Mouse (Mus musculus): ENCODE measurements around the gene Msi2. TPM values are rescaled to one million over a fixed set of nuclear protein-coding genes. Genes with fewer than 3 reads are reported as not detected.
A peak's percentile ranks its signal among the peaks of the same experiment; 100 is the strongest.

Msi2 gene
- total and polyA plus RNA-seq, 2 experiments = 6.4 to 10.8 TPM

GRCm38 (mm10) chr11:88612141-88612540 lies 106.2 kb downstream of the Msi2 start:
- DNase-seq (ENCODE audit: extremely low read depth, low read depth, low spot score) = no peak
- Histone ChIP-seq H3K36me3 (ENCODE audit: control insufficient read depth, insufficient read depth, low read length) (no peaks in the 10 kb centered on the region), H3K27ac (replicated peaks; ENCODE audit: insufficient read depth, low read depth, low read length) (no peak overlapping the region), H3K27me3 (ENCODE audit: control insufficient read depth, insufficient read depth, low read length) (no peaks in the 10 kb centered on the region), H3K9ac (ENCODE audit: low read depth, low read length) (no peak overlapping the region), H3K4me3 (ENCODE audit: insufficient read depth, low read depth, low read length) (no peak overlapping the region), H3K4me1 (ENCODE audit: control insufficient read depth, insufficient read depth, low read length) (peaks cover 12% of the 10 kb centered on the region), H3K79me2 (ENCODE audit: control insufficient read depth, insufficient read depth, low read length) (peaks cover 2% of the 10 kb centered on the region; the same call in 1 of the 2 replicates)
- TF ChIP-seq POLR2A (IDR thresholded peaks at IDR 0.05; ENCODE audit: extremely low read depth, insufficient read depth, low read length) (no peak), CTCF (IDR thresholded peaks at IDR 0.05; ENCODE audit: low read depth, low read length) (no peak)
- 81% methylated on average over 7 of the region's 7 CpGs for WGBS

GRCm38 (mm10) chr11:88610809-88611208 lies 107.5 kb downstream of the Msi2 start:
- H3K9ac ChIP-seq (ENCODE audit: low read depth, low read length) = no peak overlapping the region
- WGBS = 28% methylated on average over 6 of the region's 6 CpGs
- no peak overlapping the region for H3K4me3 ChIP-seq (ENCODE audit: insufficient read depth, low read depth, low read length)
- H3K4me1 ChIP-seq (ENCODE audit: control insufficient read depth, insufficient read depth, low read length) = peaks cover 12% of the 10 kb centered on the region
- no peak for TF ChIP-seq CTCF (IDR thresholded peaks at IDR 0.05; ENCODE audit: low read depth, low read length)
- no peak for TF ChIP-seq POLR2A (IDR thresholded peaks at IDR 0.05; ENCODE audit: extremely low read depth, insufficient read depth, low read length)
- no peak overlapping the region for H3K27ac ChIP-seq (replicated peaks; ENCODE audit: insufficient read depth, low read depth, low read length)
- peaks cover 2% of the 10 kb centered on the region; the same call in 1 of the 2 replicates for H3K79me2 ChIP-seq (ENCODE audit: control insufficient read depth, insufficient read depth, low read length)
- peak; percentile 92 for DNase-seq (ENCODE audit: extremely low read depth, low read depth, low spot score)
- no peaks in the 10 kb centered on the region for H3K27me3 ChIP-seq (ENCODE audit: control insufficient read depth, insufficient read depth, low read length)
- no peaks in the 10 kb centered on the region for H3K36me3 ChIP-seq (ENCODE audit: control insufficient read depth, insufficient read depth, low read length)

GRCm38 (mm10) chr11:88610112-88610511 lies 108.2 kb downstream of the Msi2 start:
- 100% methylated on average over 1 of the region's 1 CpGs for WGBS
- TF ChIP-seq POLR2A (IDR thresholded peaks at IDR 0.05; ENCODE audit: extremely low read depth, insufficient read depth, low read length) = no peak
- no peak for TF ChIP-seq CTCF (IDR thresholded peaks at IDR 0.05; ENCODE audit: low read depth, low read length)
- H3K36me3 ChIP-seq (ENCODE audit: control insufficient read depth, insufficient read depth, low read length) = no peaks in the 10 kb centered on the region
- no peak overlapping the region for H3K4me3 ChIP-seq (ENCODE audit: insufficient read depth, low read depth, low read length)
- H3K27ac ChIP-seq (replicated peaks; ENCODE audit: insufficient read depth, low read depth, low read length) = no peak overlapping the region
- H3K27me3 ChIP-seq (ENCODE audit: control insufficient read depth, insufficient read depth, low read length) = no peaks in the 10 kb centered on the region
- no peak for DNase-seq (ENCODE audit: extremely low read depth, low read depth, low spot score)
- H3K9ac ChIP-seq (ENCODE audit: low read depth, low read length) = no peak overlapping the region
- H3K4me1 ChIP-seq (ENCODE audit: control insufficient read depth, insufficient read depth, low read length) = peaks cover 10% of the 10 kb centered on the region
- peaks cover 2% of the 10 kb centered on the region; the same call in 1 of the 2 replicates for H3K79me2 ChIP-seq (ENCODE audit: control insufficient read depth, insufficient read depth, low read length)

- 64% methylated on average over 4 of the region's 4 CpGs for WGBS
- no peak for DNase-seq (ENCODE audit: extremely low read depth, low read depth, low spot score)
- no peaks in the 10 kb centered on the region for H3K36me3 ChIP-seq (ENCODE audit: control insufficient read depth, insufficient read depth, low read length)
- no peaks in the 10 kb centered on the region for H3K27me3 ChIP-seq (ENCODE audit: control insufficient read depth, insufficient read depth, low read length)
- no peak overlapping the region for H3K4me3 ChIP-seq (ENCODE audit: insufficient read depth, low read depth, low read length)
- H3K9ac ChIP-seq (ENCODE audit: low read depth, low read length) = no peak overlapping the region
- no peak overlapping the region for H3K27ac ChIP-seq (replicated peaks; ENCODE audit: insufficient read depth, low read depth, low read length)
- H3K4me1 ChIP-seq (ENCODE audit: control insufficient read depth, insufficient read depth, low read length) = peaks cover 2% of the 10 kb centered on the region
- H3K79me2 ChIP-seq (ENCODE audit: control insufficient read depth, insufficient read depth, low read length) = peaks cover 2% of the 10 kb centered on the region; the same call in 1 of the 2 replicates
- TF ChIP-seq POLR2A (IDR thresholded peaks at IDR 0.05; ENCODE audit: extremely low read depth, insufficient read depth, low read length) = no peak
- TF ChIP-seq CTCF (IDR thresholded peaks at IDR 0.05; ENCODE audit: low read depth, low read length) = no peak
Measured at GRCm38 (mm10) chr11:88608584-88608983, 109.7 kb downstream of the Msi2 start.

GRCm38 (mm10) chr11:88607725-88608383 lies 110.5 kb downstream of the Msi2 start:
- Histone ChIP-seq H3K4me1 (ENCODE audit: control insufficient read depth, insufficient read depth, low read length) (peaks cover 2% of the 10 kb centered on the region; the same call in 1 of the 2 replicates), H3K4me3 (ENCODE audit: insufficient read depth, low read depth, low read length) (no peak overlapping the region), H3K36me3 (ENCODE audit: control insufficient read depth, insufficient read depth, low read length) (no peaks in the 10 kb centered on the region), H3K27ac (replicated peaks; ENCODE audit: insufficient read depth, low read depth, low read length) (no peak overlapping the region), H3K9ac (ENCODE audit: low read depth, low read length) (no peak overlapping the region), H3K27me3 (ENCODE audit: control insufficient read depth, insufficient read depth, low read length) (no peaks in the 10 kb centered on the region), H3K79me2 (ENCODE audit: control insufficient read depth, insufficient read depth, low read length) (peaks cover 2% of the 10 kb centered on the region; the same call in 1 of the 2 replicates)
- WGBS = 90% methylated on average over 12 of the region's 12 CpGs
- DNase-seq (ENCODE audit: extremely low read depth, low read depth, low spot score) = no peak
- TF ChIP-seq CTCF (IDR thresholded peaks at IDR 0.05; ENCODE audit: low read depth, low read length) (no peak), POLR2A (IDR thresholded peaks at IDR 0.05; ENCODE audit: extremely low read depth, insufficient read depth, low read length) (no peak)

GRCm38 (mm10) chr11:88605771-88606170 lies 112.5 kb downstream of the Msi2 start:
- Histone ChIP-seq H3K36me3 (ENCODE audit: control insufficient read depth, insufficient read depth, low read length) (no peaks in the 10 kb centered on the region), H3K4me3 (ENCODE audit: insufficient read depth, low read depth, low read length) (no peak overlapping the region), H3K27me3 (ENCODE audit: control insufficient read depth, insufficient read depth, low read length) (no peaks in the 10 kb centered on the region), H3K4me1 (ENCODE audit: control insufficient read depth, insufficient read depth, low read length) (no peaks in the 10 kb centered on the region), H3K79me2 (ENCODE audit: control insufficient read depth, insufficient read depth, low read length) (peaks cover 2% of the 10 kb centered on the region; the same call in 1 of the 2 replicates), H3K9ac (ENCODE audit: low read depth, low read length) (no peak overlapping the region), H3K27ac (replicated peaks; ENCODE audit: insufficient read depth, low read depth, low read length) (no peak overlapping the region)
- no peak for DNase-seq (ENCODE audit: extremely low read depth, low read depth, low spot score)
- TF ChIP-seq POLR2A (IDR thresholded peaks at IDR 0.05; ENCODE audit: extremely low read depth, insufficient read depth, low read length) = no peak
- no peak for TF ChIP-seq CTCF (IDR thresholded peaks at IDR 0.05; ENCODE audit: low read depth, low read length)
- 95% methylated on average over 6 of the region's 6 CpGs for WGBS
